Mouse (Mus musculus) olfactory bulb, adult 2 months (tissue): Measurements from ENCODE around the gene Tead3.

ENCODE experiments used
- CTCF ChIP-seq: fragments of 200-500 bp; IDR thresholded peaks from 2 replicates; pipeline ENCODE4 v1.5.1; 2012; ENCODE audit warnings: low read depth, mild to moderate bottlenecking, low read length, moderate library complexity; ENCODE audit not compliant: insufficient read depth
- POLR2A ChIP-seq: fragments of 200-500 bp; IDR thresholded peaks from 2 replicates; pipeline ENCODE4 v1.6.1; 2012; ENCODE audit warnings: mild to moderate bottlenecking, low read depth, low read length, moderate library complexity; ENCODE audit not compliant: insufficient read depth

- no peak for TF ChIP-seq CTCF
- TF ChIP-seq POLR2A: no peak
Measured at GRCm38 (mm10) chr17:28337547-28337946, 13.1 kb downstream of the Tead3 start.
